Mouse (Mus musculus): ENCODE results near the gene Wrap73. TPM values are rescaled to one million over a fixed set of nuclear protein-coding genes. Genes with fewer than 3 reads are reported as not detected.
A peak's percentile ranks its signal among the peaks of the same experiment; 100 is the strongest.

Wrap73 gene
- total and polyA plus RNA-seq, 3 experiments = 32.1 to 77.6 (median 49.3) TPM

DNA sequence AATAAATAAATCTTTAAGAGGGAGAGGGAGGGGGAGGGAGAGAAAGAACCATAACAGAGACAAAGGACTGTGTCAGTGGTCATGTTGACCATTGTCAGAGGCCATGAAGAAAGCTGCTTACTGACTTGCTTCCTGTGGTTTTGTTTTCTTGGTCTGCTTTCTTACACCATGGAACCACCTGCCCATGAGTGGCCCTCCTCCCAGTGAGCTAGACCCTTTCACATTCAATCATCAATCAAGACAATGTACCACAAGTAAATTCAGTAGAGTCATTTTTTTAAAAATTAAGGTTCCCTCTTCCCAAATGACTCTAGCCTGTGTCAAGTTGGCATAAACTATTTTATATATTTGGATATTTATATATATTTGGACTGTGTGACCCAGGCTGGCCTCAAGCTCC is 12.2 kb upstream of the Wrap73 start:
- Histone ChIP-seq H3K27me3 (replicated peaks) (no peaks in the 10 kb centered on the region), H3K4me2 (ENCODE audit: insufficient read depth, low read depth, poor library complexity, severe bottlenecking) (peak overlapping the region; percentile 65), H3K4me3 (replicated peaks in 1 of 3; ENCODE audit: low read depth in 2 of 3, low read length in 2 of 3, poor library complexity in 1 of 3) (no peak overlapping the region), H3K36me3 (replicated peaks in 1 of 2; ENCODE audit: control insufficient read depth in 1 of 2, insufficient read depth in 1 of 2, low read length in 1 of 2) (peaks cover 3 to 5% of the 10 kb centered on the region in 2 experiments), H3K4me1 (ENCODE audit: control insufficient read depth in 1 of 2, insufficient read depth in 2 of 2) (peaks cover 27 to 73% of the 10 kb centered on the region in 2 experiments), H3K79me2 (replicated peaks; ENCODE audit: control insufficient read depth, extremely low read depth, insufficient read depth, poor library complexity, severe bottlenecking) (peaks cover 32% of the 10 kb centered on the region), H3K9me3 (replicated peaks; ENCODE audit: low read length) (no peaks in the 10 kb centered on the region), H3K9ac (ENCODE audit: insufficient read depth, low read depth) (no peak overlapping the region), H3K27ac (ENCODE audit: insufficient read depth, low read depth) (no peak overlapping the region)
- DNase-seq (ENCODE audit: extremely low read depth) = no peak
- no peak for TF ChIP-seq RAD21 (IDR thresholded peaks at IDR 0.05; ENCODE audit: low read depth, low read length)
- no peak for TF ChIP-seq UBTF (IDR thresholded peaks at IDR 0.05; ENCODE audit: low read depth, low read length)
- no peak for TF ChIP-seq MXI1 (IDR thresholded peaks at IDR 0.05; ENCODE audit: low read depth, low read length)
- TF ChIP-seq CHD2 (IDR thresholded peaks at IDR 0.05; ENCODE audit: low read length) = no peak
- peak; percentile 56; the same call in 1 of the 2 replicates for TF ChIP-seq JUND (conservative IDR thresholded peaks at IDR 0.05; ENCODE audit: low read depth, low read length)
- TF ChIP-seq CHD1 (IDR thresholded peaks at IDR 0.05; ENCODE audit: low read depth, low read length) = no peak
- TF ChIP-seq TCF12 (IDR thresholded peaks at IDR 0.05; ENCODE audit: low read depth, low read length) = peak; percentile 71
- no peak for TF ChIP-seq CTCF (conservative IDR thresholded peaks at IDR 0.05 in 1 of 2, IDR thresholded peaks at IDR 0.05 in 1 of 2; ENCODE audit: low read depth in 2 of 2, low read length in 2 of 2)
- no peak for TF ChIP-seq SMC3 (IDR thresholded peaks at IDR 0.05; ENCODE audit: low read depth, low read length)
- TF ChIP-seq JUN (IDR thresholded peaks at IDR 0.05; ENCODE audit: insufficient read depth, low read depth, low read length) = no peak
- TF ChIP-seq BHLHE40 (IDR thresholded peaks at IDR 0.05; ENCODE audit: low read depth, low read length) = peak; percentile 53; the same call in 1 of the 2 replicates
- no peak for TF ChIP-seq ZMIZ1 (IDR thresholded peaks at IDR 0.05; ENCODE audit: low read depth, low read length)
- no peak for TF ChIP-seq USF1 (IDR thresholded peaks at IDR 0.05; ENCODE audit: low read depth, low read length)
- TF ChIP-seq ZNF384 (IDR thresholded peaks at IDR 0.05; ENCODE audit: low read depth, low read length) = peak; percentile 72
- no peak for TF ChIP-seq NRF1 (IDR thresholded peaks at IDR 0.05; ENCODE audit: low read depth, low read length)
- TF ChIP-seq MAX (IDR thresholded peaks at IDR 0.05; ENCODE audit: low read length) = no peak
- TF ChIP-seq MAZ (IDR thresholded peaks at IDR 0.05; ENCODE audit: low read depth, low read length) = no peak
- TF ChIP-seq ETS1 (conservative IDR thresholded peaks at IDR 0.05; ENCODE audit: low read depth, low read length) = peak; percentile 30; the same call in 1 of the 2 replicates
- TF ChIP-seq ZC3H11A (IDR thresholded peaks at IDR 0.05; ENCODE audit: low read depth, low read length) = no peak
- no peak for TF ChIP-seq KAT2A (IDR thresholded peaks at IDR 0.05; ENCODE audit: insufficient replicate concordance, low read length)
- TF ChIP-seq HCFC1 (IDR thresholded peaks at IDR 0.05; ENCODE audit: low read depth, low read length) = no peak
- TF ChIP-seq MAFK (IDR thresholded peaks at IDR 0.05; ENCODE audit: insufficient replicate concordance, low read length) = no peak
- no peak for TF ChIP-seq TBP (conservative IDR thresholded peaks at IDR 0.05; ENCODE audit: low read depth, low read length)
- no peak for TF ChIP-seq SIN3A (IDR thresholded peaks at IDR 0.05; ENCODE audit: low read length)
- no peak for TF ChIP-seq NELFE (IDR thresholded peaks at IDR 0.05; ENCODE audit: low read depth, low read length)
- TF ChIP-seq POLR2A (IDR thresholded peaks at IDR 0.05; ENCODE audit: low read depth, low read length) = no peak
- TF ChIP-seq POLR2AphosphoS2 (IDR thresholded peaks at IDR 0.05; ENCODE audit: low read depth, low read length) = no peak
- TF ChIP-seq ZKSCAN1 (IDR thresholded peaks at IDR 0.05; ENCODE audit: borderline replicate concordance, low read depth, low read length) = no peak
- peak; percentile 80 for TF ChIP-seq IRF4 (IDR thresholded peaks at IDR 0.05; ENCODE audit: low read depth, low read length)
- no peak for TF ChIP-seq USF2 (conservative IDR thresholded peaks at IDR 0.05; ENCODE audit: low read depth, low read length)
- no peak for TF ChIP-seq GABPA (IDR thresholded peaks at IDR 0.05; ENCODE audit: insufficient replicate concordance, low read depth, low read length)
- TF ChIP-seq E2F4 (IDR thresholded peaks at IDR 0.05; ENCODE audit: insufficient replicate concordance, low read depth, low read length) = no peak
- no peak for TF ChIP-seq MEF2A (IDR thresholded peaks at IDR 0.05; ENCODE audit: borderline replicate concordance, low read depth, low read length)
- TF ChIP-seq MYC (IDR thresholded peaks at IDR 0.05; ENCODE audit: low read depth, low read length) = no peak
- no peak for TF ChIP-seq ELF1 (IDR thresholded peaks at IDR 0.05; ENCODE audit: low read depth, low read length)
- no peak for TF ChIP-seq RCOR1 (conservative IDR thresholded peaks at IDR 0.05; ENCODE audit: low read depth, low read length)
- TF ChIP-seq EP300 (IDR thresholded peaks at IDR 0.05; ENCODE audit: low read length) = peak; percentile 72
- TF ChIP-seq PAX5 (IDR thresholded peaks at IDR 0.05; ENCODE audit: low read length) = no peak
- dilution Hi-C loops (cut with MboI; ENCODE audit: extremely low pct_ligation_motif_present, extremely low pct_unique_long_range_greater_than_20kb, low sequenced_read_pairs) (no loop called here), in situ Hi-C loops (cut with MboI; ENCODE audit: low pct_ligation_motif_present, low pct_unique_long_range_greater_than_20kb, low sequenced_read_pairs) (loop anchor here (25.0 kb wide), 1 partner anchor 807 kb away; the partner anchor contains the start of gene Tnfrsf14)
